Mouse (Mus musculus) granulocyte monocyte progenitor cell, adult 5-6 weeks (primary cell): ENCODE measurements around the gene Slc4a4. TPM values are rescaled to one million over a fixed set of nuclear protein-coding genes. Genes with fewer than 3 reads are reported as not detected.

Experiments
- ATAC-seq: replicated peaks from 2 replicates; pipeline ENCODE4 v1.8.0; 2016; ENCODE audit warnings: mild to moderate bottlenecking, moderate TSS enrichment, inconsistent platforms; ENCODE audit not compliant: poor library complexity, severe bottlenecking
- total RNA-seq, 2 experiments: library from RNA; stranded (forward) in 1 of 2; stranded (reverse) in 1 of 2; fragments of 200-712, 200-1000 nt in 1 of 2; fragments of >200 nt in 1 of 2; fragmentation: Nextera tagmentation in 1 of 2; gene quantifications; 2 replicates each; pipeline ENCODE4 v1.2.3; 2014 to 2017

The Slc4a4 gene
- not detected in 2 replicates for total RNA-seq (2014; fragmentation: Nextera tagmentation)
- not detected in 2 replicates for total RNA-seq (2017)

GRCm38 (mm10) chr5:88886668-88887555, at the start of gene Slc4a4:
Gene Slc4a4 (plus strand): TSS chr5:88886818.
- ATAC-seq = peak; percentile 43

GRCm38 (mm10) chr5:88840080-88840798, 46.4 kb upstream of the Slc4a4 start:
- ATAC-seq = peak; percentile 95

GRCm38 (mm10) chr5:88857311-88857710, 29.3 kb upstream of the Slc4a4 start:
- ATAC-seq = no peak

GRCm38 (mm10) chr5:88857801-88858200, 28.8 kb upstream of the Slc4a4 start:
- no peak for ATAC-seq

GRCm38 (mm10) chr5:88858226-88858625, 28.4 kb upstream of the Slc4a4 start:
- ATAC-seq = no peak

GRCm38 (mm10) chr5:88862163-88862562, 24.5 kb upstream of the Slc4a4 start:
- ATAC-seq = no peak; the same call in 1 of the 2 replicates

GRCm38 (mm10) chr5:88862794-88863193, 23.8 kb upstream of the Slc4a4 start:
- ATAC-seq = no peak

- ATAC-seq = peak; percentile 24; the same call in 1 of the 2 replicates
These were observed 2.5 kb upstream of the Slc4a4 start for GRCm38 (mm10) chr5:88884101-88884500.

GRCm38 (mm10) chr5:88885503-88885902, 1.1 kb upstream of the Slc4a4 start:
- ATAC-seq = no peak

GRCm38 (mm10) chr5:88885944-88886343, 674 bp upstream of the Slc4a4 start:
- ATAC-seq = no peak

GRCm38 (mm10) chr5:88886349-88886667, 310 bp upstream of the Slc4a4 start:
- no peak for ATAC-seq

GRCm38 (mm10) chr5:88887556-88888412, 1.2 kb downstream of the Slc4a4 start:
- peak; percentile 20 for ATAC-seq

GRCm38 (mm10) chr5:88888413-88888700, 1.7 kb downstream of the Slc4a4 start:
- peak; percentile 60 for ATAC-seq

- ATAC-seq = no peak
These were observed 2.7 kb downstream of the Slc4a4 start for GRCm38 (mm10) chr5:88889326-88889725.

GRCm38 (mm10) chr5:88890146-88890545, 3.5 kb downstream of the Slc4a4 start:
- no peak for ATAC-seq

GRCm38 (mm10) chr5:88896574-88896973, 10.0 kb downstream of the Slc4a4 start:
- no peak for ATAC-seq

GRCm38 (mm10) chr5:88903111-88903510, 16.5 kb downstream of the Slc4a4 start:
- no peak for ATAC-seq

GRCm38 (mm10) chr5:88903526-88903925, 16.9 kb downstream of the Slc4a4 start:
- no peak for ATAC-seq

GRCm38 (mm10) chr5:88904841-88905240, 18.2 kb downstream of the Slc4a4 start:
- no peak for ATAC-seq

- ATAC-seq = no peak
These were observed 21.0 kb downstream of the Slc4a4 start for GRCm38 (mm10) chr5:88907615-88908014.

- ATAC-seq = peak; percentile 61
These were observed 26.0 kb downstream of the Slc4a4 start for GRCm38 (mm10) chr5:88912629-88913028.
